Mouse (Mus musculus) thymus, postnatal 4 days (tissue): ENCODE data around the gene Misp.

ENCODE experiments used
- DNase-seq: peaks from one replicate; pipeline ENCODE4 v3.0.0; 2021

Gene Misp

DNA sequence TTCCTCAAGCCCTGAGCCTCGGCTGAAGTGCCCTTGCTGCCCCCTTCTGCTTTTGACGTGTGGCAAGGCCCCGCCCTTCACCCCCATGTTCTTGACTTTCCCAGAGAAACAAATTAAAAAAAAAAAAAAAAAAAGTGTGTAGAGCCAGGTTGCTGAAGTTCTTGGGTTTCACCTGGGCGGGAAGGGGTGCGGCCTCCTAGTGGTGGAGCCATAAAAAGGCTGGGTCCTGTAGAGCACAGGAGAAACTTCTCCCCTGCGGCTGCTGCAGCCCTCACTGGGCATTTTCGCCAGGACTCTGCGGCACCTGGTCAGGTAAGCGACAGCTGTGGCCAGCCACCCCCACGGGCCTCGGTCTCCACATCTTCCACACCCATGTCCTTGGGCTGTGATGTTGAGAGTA is at the start of gene Misp:
Gene Misp, plus strand, starts transcription at position 208 of the 400 bp plus-strand sequence.
- no peak for DNase-seq

DNA sequence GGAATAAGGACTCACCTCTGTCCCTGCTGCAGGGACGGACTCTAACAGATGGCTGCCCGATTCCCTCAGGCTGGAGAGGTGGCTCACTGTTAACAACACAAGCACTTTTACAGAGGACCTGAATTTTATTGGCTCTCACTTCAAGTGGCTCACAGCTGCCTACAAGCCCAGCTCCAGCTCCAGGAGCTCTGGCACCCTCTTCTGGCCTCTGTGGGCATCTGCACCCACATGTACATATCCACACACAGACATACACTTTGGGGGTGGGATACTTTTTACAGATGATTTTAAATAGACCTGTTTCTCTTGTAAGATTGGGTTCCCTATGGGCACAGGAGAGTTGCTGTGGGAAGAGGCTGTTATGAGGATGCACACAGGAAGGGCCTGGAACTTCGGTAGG is 48.5 kb upstream of the Misp start:
- DNase-seq: no peak

DNA sequence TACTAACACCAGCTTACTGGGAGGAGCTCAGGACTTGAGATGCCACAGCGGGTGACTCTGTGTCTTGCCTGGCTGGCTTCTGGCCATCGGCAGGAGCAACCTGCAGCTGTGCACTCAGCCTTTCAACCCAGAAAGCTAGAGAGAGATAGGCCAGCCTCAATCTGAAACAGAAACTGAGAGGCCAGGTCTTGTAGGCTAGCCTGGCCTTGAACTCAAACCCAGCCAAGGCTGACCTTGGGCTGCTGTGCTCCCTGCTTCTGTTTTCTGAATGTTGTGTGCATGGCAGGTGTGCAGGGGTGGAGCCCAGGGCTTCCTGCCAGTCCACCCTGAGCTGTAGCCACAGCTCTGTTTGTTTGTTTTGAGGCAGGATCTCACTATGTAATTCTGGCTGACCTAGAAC is 47.6 kb upstream of the Misp start:
- no peak for DNase-seq

DNA sequence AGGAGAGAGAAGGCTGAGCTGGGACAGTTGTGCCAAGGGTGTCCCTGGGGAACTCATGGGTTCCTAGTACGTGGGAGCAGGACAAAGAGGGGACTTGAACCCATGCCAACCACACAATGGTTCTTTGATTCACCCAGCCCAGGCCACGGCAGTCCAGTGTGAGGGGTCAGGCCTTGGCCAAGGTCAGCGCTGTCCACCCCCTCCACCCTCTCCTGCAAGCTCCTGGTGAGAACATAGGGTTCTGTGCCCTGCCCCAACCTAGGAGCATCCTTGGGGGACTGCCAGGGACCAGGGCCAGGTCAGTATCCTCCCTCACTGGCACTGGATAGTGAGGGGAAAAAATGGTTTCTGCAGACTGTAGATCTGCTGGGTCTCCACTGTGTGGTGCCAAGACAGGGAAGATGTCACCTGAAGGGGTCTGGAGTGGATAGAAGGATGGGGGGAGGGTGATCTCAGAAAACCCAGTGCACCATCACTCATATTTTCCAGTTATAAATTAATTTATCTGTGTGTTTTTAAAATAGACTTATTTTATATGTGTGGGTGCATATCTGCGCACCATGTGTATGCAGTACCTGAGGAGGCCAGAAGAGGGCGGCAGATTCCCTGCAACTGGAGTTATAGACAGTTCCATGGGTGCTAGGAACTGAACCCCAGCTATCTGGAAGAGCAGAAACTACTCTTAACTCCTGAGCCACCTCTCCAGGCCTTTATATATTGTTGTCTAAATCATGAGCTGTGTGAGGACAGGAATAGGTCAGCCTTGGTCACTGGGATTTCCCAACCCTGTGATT is 46.1 kb upstream of the Misp start:
- no peak for DNase-seq

DNA sequence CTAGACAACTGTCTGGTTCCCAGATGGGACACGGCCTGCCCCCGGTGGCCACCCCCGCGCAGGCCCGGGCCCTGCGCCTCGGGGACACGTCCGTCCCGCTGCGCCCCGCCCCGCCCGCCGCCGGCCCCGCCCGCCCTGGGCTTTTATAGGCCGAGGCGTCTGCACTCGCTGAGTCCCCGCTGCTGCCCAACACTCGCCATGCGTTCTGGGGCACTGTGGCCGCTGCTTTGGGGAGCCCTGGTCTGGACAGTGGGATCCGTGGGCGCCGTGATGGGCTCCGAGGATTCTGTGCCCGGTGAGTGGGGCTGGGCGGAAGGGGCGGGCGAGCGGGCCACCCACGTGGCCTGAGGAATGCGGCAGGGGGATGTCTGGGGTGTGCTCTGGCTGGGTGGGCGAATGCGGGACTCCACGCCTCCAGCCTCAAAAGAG is 43.7 kb upstream of the Misp start, which contains the start of gene Fstl3:
Gene Fstl3, plus strand, starts transcription at position 170 of the 429 bp plus-strand sequence.
- DNase-seq: no peak

DNA sequence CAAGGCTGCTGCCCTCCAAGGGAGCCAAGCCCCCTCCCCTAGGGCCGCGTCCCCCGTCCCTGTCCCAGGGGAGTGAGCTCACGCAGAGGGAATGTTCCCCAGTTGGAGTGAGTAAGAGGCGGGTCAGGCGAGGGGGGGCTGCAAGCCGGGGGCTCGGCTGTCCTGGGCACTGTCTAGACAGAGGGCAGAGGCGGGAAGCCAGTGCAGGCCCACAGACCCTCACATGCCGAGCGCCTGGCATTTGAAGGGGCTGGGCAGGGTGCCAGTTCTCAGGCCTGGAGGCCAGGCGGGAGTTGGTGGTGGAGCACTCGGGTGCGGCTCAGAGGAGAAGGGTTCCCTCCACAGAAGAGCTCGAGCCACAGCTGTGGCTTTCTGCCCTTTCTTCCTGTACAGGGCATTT is 42.8 kb upstream of the Misp start:
- no peak for DNase-seq

DNA sequence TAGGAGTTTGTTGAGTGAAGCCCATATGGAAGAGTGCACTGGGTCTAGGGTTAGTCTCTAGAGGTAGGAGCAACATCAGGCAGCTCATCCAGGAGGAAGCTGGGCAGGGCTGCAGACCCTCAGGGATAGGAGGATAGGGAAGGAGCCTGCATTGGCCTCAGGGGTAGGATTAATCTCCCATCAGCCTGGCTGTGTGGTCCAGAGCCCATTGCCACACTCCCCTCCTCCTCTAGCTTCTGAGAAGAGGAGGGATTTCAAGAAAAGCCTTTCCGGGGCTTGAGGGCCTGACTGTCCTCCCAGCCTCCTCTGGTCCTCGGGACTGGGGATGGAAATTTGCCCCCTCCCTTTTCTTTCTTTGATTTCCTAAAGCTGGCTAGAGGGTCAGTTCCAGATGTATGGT is 41.6 kb upstream of the Misp start:
- DNase-seq: no peak

DNA sequence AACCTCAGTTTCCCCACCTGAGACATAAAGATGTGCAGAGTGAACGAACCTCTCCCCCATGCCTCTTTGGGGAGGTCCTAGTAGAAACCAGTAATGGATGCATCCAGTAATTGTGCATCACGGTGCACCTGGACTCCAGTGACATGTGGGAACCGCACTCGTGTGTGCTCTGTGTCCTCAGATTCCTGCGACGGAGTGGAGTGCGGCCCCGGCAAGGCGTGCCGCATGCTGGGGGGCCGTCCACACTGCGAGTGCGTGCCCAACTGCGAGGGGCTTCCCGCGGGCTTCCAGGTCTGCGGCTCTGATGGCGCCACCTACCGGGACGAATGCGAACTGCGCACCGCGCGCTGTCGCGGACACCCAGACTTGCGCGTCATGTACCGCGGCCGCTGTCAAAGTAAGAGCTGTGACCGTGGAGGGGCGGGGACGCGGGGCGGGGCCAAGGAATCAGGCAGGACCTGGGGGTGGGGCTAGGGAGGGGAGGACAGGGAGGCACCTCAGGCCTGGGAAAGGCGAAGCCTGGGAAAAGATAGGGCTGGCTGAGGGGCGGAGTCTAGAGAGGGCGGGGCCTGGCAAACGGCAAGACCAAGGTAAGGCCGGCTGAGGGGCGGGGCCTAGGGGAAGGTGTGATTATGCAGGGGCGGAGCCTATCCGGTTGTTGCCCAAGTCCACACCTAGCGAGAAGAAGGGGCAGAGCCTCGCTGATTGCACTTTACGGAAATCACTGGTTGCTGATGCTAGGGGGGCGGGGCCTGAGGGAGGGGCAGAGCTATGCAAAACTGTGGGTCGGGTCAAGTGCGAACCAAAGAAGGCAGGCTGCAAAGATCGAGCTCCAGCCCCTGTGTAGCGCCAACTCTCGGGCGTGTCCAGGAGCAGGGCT is 40.8 kb upstream of the Misp start:
- DNase-seq: peak; percentile 98

DNA sequence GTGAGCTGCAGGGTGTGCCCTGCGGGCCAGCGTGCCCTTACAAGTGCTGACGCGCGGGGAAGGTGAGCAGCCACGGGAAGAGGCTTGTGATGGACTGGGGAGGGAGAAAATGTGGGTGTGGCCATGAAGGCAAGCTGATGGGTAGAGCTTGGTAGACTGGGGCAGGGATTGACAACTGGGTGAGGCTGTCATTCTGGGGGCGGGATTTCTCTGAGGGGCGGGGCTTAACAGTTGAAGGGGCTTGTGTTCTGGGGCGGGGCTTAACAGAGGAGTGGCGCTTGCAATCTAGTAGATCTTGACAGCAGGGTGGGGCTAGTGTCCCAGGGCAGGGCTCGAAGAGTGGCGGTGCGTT is 40.1 kb upstream of the Misp start:
- DNase-seq: peak; percentile 83

DNA sequence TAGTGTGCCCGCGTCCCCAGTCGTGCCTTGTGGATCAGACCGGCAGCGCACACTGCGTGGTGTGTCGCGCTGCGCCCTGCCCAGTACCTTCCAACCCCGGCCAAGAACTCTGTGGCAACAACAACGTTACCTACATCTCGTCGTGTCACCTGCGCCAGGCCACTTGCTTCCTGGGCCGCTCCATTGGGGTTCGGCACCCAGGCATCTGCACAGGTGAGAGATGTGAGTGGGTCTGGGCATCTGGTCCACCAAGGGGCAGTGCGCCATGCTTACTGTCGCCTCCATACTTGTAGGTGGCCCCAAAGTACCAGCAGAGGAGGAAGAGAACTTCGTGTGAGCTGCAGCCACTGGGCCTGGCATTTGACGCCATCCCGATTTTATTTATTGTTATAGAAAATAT is 39.6 kb upstream of the Misp start:
- no peak for DNase-seq

DNA sequence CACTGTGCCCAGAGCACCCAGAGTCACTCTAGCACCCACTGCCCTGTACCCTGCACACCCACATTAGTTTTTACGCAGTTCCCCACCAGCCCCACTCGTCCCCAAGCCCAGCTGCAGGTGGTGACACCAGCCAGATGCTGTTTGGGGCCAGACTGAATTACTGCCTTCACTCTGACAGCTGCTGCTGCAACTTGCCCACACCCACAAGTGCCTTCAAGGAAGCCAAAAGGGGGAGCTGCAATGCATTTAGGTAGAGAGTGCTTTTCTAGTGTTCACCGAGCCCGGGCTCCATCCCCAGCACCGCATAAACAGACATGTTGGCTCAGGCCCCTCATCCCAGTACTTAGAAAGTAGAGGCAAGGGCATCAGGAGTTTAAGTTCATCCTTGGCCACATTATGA is 38.8 kb upstream of the Misp start:
- peak; percentile 72 for DNase-seq

DNA sequence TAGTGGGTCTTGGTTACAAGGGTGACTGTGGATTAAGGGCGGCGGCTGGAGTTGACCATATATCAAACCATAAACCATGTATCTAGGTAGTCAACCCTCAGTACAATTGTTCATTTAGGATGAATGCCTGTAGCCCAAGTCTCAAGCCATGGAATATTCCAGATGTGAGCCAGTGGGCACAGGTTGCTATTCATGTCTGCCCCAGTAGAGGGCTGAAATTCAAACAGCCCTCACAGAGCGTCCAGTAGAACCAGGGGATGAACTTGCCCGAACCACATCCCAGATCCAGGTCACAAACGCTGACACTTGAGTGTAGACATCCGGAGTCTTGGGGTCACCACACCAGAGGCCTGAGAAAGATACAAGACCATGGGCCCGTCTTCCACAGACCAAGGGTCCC is 37.7 kb upstream of the Misp start:
- no peak for DNase-seq

DNA sequence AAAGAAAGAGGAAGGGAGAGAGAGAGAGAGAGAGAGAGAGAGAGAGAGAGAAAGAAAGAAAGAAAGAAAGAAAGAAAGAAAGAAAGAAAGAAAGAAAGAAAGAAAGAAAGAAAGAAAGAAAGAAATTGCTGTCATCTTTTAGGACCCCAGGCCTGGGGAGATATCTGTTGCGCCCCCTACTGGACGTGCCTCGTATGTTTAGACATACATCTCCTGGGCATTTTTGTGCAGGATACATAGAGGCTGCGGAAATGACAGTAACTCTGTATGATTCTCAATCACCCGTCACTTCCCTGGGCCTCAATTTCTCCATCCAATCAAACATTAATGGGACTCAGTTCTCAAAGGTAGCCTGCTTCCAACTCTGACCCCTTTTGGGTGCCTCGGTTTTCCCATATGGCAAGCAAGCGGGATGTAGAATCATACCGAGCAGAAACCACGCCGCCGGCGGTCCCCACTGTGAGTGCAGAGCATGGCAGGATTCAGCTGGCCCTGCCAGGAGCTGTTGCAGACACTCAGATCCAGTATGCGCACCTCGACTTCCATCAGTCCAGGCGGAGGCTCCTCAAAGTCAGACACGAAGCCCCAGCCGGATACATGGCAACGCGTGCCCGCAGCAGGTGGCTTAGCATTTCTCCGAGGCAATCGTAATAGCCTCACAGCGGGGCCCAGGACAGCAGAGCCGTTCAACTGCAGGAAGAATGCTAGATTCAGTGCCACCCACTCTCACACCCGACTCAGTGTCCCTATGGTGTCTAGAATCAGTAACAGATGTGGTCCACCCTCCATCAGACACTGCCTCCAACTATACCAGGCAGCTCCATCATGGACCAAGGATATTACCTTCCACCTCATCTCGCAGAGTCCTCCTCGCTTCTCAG is 36.6 kb upstream of the Misp start:
- peak; percentile 87 for DNase-seq

DNA sequence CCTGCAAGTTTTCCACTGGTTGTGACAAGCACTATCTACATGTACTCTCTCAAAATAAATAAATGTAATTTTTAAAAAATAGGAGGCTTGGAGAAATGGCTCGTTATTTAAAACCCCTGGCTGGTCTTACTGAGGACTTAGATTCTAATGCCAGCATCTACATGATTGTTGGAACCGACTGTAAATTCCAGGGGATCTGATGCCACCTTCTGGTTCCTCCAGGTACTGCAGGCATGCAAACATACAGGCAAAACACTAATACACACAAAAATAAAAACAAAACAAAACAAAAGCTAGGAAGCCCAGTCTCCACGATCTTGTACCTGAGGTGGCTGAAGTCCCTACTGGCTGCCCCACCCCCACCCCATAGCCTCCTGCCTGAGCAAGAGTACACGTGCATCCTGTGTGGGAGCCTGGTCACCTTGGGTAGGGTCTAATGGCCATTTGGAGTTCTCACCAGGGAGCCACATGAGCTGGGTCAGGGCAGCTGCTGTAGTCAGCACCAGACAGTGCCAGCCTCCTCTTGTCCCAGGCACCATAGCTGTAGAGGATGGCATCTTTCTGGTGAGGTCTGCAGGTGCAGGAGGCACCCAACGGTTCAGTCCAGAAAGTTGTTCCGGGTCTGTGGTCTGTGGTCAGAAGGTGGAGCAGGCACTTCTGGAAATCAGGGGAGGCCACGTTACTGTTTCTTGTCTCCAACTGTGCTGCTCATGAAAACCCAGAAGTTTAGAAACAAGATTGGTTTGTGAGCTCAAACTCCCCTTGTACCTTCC is 32.2 kb upstream of the Misp start:
- peak; percentile 90 for DNase-seq

DNA sequence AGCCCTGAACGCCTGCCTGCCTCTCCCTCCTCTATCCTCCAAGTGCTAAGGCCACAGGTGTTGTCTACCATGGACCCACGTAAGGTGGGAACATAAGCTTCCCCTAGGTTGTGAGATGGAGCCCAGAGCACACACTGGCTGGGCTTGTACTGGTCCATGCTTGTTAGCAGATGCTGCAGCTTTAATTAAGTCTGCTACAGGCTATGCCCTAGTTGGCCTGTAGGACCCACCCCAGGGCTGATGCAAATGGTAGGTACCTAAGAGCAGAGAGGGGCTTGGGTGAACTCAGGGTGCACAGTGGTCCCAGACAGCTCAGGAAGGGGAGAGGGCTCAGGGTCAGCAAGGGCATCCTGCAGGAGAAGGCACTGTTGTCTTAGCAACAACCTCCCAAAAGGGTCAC is 31.2 kb upstream of the Misp start:
- DNase-seq: no peak

DNA sequence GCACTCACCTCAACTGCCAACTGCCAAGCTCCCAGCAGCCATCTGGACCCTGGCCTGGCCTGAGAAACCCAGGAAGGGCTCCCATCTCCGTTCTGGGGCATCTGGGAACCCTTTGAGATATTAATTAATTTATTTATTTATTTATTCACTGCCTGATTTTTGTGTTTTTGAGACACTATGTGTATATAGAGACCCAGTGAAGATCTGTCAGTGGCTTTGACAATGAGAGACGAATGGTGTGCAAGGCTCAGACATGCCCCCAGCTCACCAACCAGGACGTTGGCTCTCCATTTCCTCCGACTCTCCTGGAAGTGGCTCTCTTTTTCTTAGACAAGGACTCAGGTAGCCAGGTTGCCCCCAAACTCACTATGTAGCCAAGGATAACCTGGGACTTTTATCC is 29.9 kb upstream of the Misp start, which contains the start of gene Prss57:
Gene Prss57, minus strand, starts transcription at position 101 of the 400 bp plus-strand sequence.
- no peak for DNase-seq

DNA sequence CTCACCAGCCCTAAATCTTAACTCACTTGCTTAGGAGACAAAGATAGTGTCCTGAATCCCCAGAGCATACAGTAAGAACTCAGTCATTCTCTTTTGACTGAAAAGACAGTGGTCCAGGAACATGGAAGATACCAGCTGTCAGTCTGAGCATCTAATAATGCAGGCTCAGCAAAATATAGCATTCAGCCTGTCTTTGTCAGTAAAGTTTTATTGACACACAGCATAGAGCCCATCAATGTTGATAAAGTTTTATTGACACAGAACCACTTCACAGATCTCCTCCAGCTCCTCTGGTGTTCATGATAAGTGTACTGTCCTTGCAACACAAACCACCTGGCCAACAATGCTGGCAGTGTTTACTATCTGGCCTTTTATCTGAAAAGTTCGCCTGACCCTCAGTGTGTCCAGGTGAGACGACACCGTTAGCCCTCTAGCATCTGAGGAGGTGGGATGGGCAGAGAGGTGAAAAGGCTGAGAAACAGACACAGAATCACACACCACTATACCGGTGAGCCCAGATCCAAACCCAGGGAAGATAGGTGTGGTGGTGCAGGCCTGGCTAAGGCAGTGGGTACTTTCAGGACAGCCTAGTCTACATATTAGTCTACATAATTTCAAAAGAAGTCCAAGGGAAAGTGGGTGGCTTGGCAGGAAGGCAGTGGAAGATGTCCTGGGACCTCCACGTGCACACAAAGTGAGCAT is 28.3 kb upstream of the Misp start:
- DNase-seq: no peak

DNA sequence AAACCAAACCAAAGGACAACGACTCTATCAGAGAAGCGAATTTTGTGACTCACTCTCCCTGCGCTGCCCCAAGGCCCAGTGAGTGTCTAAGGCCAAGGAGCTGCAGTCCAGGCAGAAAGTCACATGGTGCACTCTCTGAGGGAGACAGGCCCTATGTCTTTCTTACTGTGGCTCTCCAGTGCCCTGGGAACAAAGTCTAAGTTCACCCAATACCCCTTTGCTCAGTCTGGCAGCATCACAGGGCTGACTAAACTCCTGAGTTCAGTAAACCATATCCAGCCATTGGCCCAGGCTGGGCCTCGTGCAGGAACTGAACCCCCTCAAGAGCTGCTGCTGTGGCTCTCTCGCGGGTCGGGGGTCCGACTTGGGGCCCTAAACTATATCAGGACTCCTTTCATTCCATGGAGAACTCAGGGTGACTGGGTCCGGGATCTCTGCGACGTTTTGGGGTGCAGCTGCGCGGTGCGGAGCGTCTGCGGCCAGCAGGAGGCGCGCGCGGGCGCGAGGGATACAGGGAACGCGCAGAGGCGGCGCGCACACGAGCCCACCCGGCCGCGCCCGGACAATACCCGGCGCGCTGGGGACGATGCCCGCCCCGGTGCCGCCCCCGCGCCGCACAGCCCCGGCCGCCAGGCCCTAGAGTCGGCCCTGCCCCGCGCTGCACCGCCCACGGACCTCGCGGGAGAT is 27.6 kb upstream of the Misp start, which contains the start of gene Palm:
Gene Palm, plus strand, starts transcription at position 522 of the 687 bp plus-strand sequence.
- DNase-seq: peak; percentile 95

DNA sequence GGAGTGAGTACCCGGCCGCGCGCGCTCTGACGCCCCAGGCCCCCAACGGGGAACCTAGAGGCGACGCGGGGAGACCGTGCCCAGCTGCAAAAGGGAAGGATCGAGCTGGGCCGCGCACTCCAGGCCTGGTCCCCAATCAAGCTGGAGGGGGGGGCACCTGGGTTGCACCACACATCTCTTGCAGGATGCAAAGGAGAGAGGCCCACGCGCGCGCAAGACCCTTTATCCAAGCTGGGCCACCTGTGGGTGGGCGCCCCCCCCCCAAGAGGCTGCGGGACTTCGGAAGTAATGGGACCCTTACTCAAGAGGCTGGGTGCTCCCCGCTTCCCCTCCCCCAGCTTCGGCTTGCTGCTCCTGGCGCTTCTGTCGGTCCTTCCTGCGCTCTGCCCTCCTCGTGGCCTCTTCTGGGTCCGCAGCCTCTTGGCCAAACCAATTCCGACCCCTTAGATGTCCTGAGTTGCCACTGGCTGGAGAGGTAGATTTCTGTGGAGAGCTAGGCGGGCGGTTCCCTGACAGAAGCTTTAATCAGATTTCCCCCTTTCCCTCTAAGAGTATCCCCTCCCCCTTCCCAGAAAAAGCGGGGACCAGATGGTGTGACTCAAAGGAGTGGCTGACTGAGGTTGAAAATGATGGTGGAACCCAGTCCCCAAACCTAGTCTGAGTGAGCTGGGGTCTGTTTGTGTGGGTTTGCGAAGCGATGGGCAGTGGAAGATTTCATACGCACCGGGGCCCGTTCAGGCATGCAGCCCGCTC is 26.9 kb upstream of the Misp start:
- no peak for DNase-seq

DNA sequence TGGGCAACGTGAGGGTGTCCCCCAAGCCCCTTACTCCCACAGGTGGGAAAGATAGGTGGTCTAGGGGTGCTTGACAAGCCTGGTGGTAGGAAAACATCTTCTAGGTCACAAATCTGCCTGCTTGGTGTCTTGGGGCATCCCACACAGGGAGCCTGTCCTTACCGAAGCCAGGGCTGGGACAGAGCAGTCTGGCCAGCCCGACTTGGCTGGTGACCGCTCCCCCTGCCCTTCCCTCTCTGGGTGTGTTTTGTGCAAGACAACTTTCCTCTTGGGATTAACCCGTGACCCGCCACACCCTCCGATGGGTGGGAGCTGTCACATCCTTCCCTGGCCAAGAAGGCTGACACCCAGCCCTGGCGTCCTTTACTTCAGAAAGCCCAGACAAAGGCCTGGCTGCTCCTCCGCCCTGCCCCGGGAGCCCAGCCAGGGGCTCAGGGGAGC is 26.3 kb upstream of the Misp start:
- no peak for DNase-seq
